Mouse (Mus musculus) bone marrow, adult 2 months (tissue): ENCODE results near the gene Nhlrc3.
A peak's percentile ranks its signal among the peaks of the same experiment; 100 is the strongest.

Experiments
- CTCF ChIP-seq: fragments of 200-500 bp; IDR thresholded peaks from 2 replicates; pipeline ENCODE4 v1.5.1; 2011; ENCODE audit warnings: low read length, control low read depth; ENCODE audit not compliant: control insufficient read depth, insufficient read depth
- POLR2A ChIP-seq: fragments of 200-500 bp; IDR thresholded peaks from 2 replicates; pipeline ENCODE4 v1.6.1; 2011; ENCODE audit warnings: low read depth, mild to moderate bottlenecking, control low read depth, low read length, borderline replicate concordance; ENCODE audit not compliant: control insufficient read depth

DNA sequence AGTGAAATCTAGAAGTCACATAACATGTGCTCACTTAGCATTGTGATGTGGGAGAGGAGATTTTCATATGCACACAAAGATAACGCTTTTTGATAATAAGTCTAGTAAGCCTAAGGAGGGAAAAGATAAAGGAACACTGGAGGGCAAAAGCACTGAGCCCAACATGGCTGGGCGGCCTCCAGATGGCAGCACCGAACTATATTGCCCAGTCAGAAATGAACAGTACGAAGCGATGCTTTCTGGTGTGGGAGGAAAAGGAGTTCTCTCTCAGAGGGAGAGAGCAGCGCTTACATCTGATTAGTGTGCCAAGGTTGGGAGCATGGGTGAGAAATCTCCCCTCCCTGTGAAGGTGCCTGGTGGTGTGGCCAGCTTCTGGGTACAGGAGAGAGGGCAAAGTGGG lies 12.8 kb upstream of the Nhlrc3 start:
- TF ChIP-seq CTCF, result peak; percentile 48; the same call in 1 of the 2 replicates
- TF ChIP-seq POLR2A, result no peak
